Mouse (Mus musculus): ENCODE measurements at regions not wholly inside any gene's neighbourhood (a gene's known extent, or its start where the extent isn't known, plus 50 kb on each side); places are given as distances from the start of the nearest gene placed in this dataset.

- ATAC-seq (ENCODE audit: insufficient number of reproducible peaks, insufficient read depth, low FRiP score, low read depth), result no peak
- Histone ChIP-seq H3K27ac (ENCODE audit: low read length) (no peak overlapping the region), H3K4me3 (ENCODE audit: low read depth, low read length) (no peak overlapping the region), H3K27me3 (ENCODE audit: control insufficient read depth, insufficient read depth, low read length) (no peaks in the 10 kb centered on the region), H3K36me3 (ENCODE audit: control insufficient read depth, insufficient read depth, low read length) (no peaks in the 10 kb centered on the region), H3K9ac (replicated peaks; ENCODE audit: low read depth, low read length) (no peak overlapping the region), H3K9me3 (ENCODE audit: control insufficient read depth, low read depth, low read length) (no peaks in the 10 kb centered on the region), H3K4me2 (replicated peaks; ENCODE audit: low read depth, low read length) (no peak overlapping the region), H3K4me1 (ENCODE audit: control insufficient read depth, insufficient read depth, low read length) (peaks cover 3% of the 10 kb centered on the region; the same call in 1 of the 2 replicates)
- WGBS, result 76% methylated on average over 5 of the region's 5 CpGs
Measured at GRCm38 (mm10) chr11:64832453-64832852, 146.4 kb upstream of the Elac2 start.

GRCm38 (mm10) chr11:64833786-64834185, 145.1 kb upstream of the Elac2 start:
- H3K4me2 ChIP-seq (replicated peaks; ENCODE audit: low read depth, low read length), result no peak overlapping the region
- H3K36me3 ChIP-seq (ENCODE audit: control insufficient read depth, insufficient read depth, low read length), result no peaks in the 10 kb centered on the region
- no peaks in the 10 kb centered on the region for H3K9me3 ChIP-seq (ENCODE audit: control insufficient read depth, low read depth, low read length)
- H3K4me1 ChIP-seq (ENCODE audit: control insufficient read depth, insufficient read depth, low read length), result peaks cover 3% of the 10 kb centered on the region; the same call in 1 of the 2 replicates
- 59% methylated on average over 3 of the region's 3 CpGs for WGBS
- no peak overlapping the region for H3K4me3 ChIP-seq (ENCODE audit: low read depth, low read length)
- H3K27me3 ChIP-seq (ENCODE audit: control insufficient read depth, insufficient read depth, low read length), result no peaks in the 10 kb centered on the region
- H3K9ac ChIP-seq (replicated peaks; ENCODE audit: low read depth, low read length), result no peak overlapping the region
- H3K27ac ChIP-seq (ENCODE audit: low read length), result no peak overlapping the region
- ATAC-seq (ENCODE audit: insufficient number of reproducible peaks, insufficient read depth, low FRiP score, low read depth), result no peak

GRCm38 (mm10) chr11:64836771-64837170, 142.1 kb upstream of the Elac2 start:
- no peak overlapping the region for H3K27ac ChIP-seq (ENCODE audit: low read length)
- 64% methylated on average over 8 of the region's 8 CpGs for WGBS
- H3K9me3 ChIP-seq (ENCODE audit: control insufficient read depth, low read depth, low read length), result no peaks in the 10 kb centered on the region
- ATAC-seq (ENCODE audit: insufficient number of reproducible peaks, insufficient read depth, low FRiP score, low read depth), result no peak
- H3K4me3 ChIP-seq (ENCODE audit: low read depth, low read length), result no peak overlapping the region
- peaks cover 3% of the 10 kb centered on the region; the same call in 1 of the 2 replicates for H3K4me1 ChIP-seq (ENCODE audit: control insufficient read depth, insufficient read depth, low read length)
- H3K4me2 ChIP-seq (replicated peaks; ENCODE audit: low read depth, low read length), result no peak overlapping the region
- no peak overlapping the region for H3K9ac ChIP-seq (replicated peaks; ENCODE audit: low read depth, low read length)
- no peaks in the 10 kb centered on the region for H3K36me3 ChIP-seq (ENCODE audit: control insufficient read depth, insufficient read depth, low read length)
- H3K27me3 ChIP-seq (ENCODE audit: control insufficient read depth, insufficient read depth, low read length), result no peaks in the 10 kb centered on the region

GRCm38 (mm10) chr11:64841092-64841491, 137.7 kb upstream of the Elac2 start:
- H3K4me2 ChIP-seq (replicated peaks; ENCODE audit: low read depth, low read length), result no peak overlapping the region
- no peaks in the 10 kb centered on the region for H3K9me3 ChIP-seq (ENCODE audit: control insufficient read depth, low read depth, low read length)
- H3K4me1 ChIP-seq (ENCODE audit: control insufficient read depth, insufficient read depth, low read length), result 0 out of 2 replicates have a peak, but pooled peaks cover 5% of the 10 kb centered on the region
- no peaks in the 10 kb centered on the region for H3K27me3 ChIP-seq (ENCODE audit: control insufficient read depth, insufficient read depth, low read length)
- no peaks in the 10 kb centered on the region for H3K36me3 ChIP-seq (ENCODE audit: control insufficient read depth, insufficient read depth, low read length)
- H3K4me3 ChIP-seq (ENCODE audit: low read depth, low read length), result no peak overlapping the region
- no peak overlapping the region for H3K9ac ChIP-seq (replicated peaks; ENCODE audit: low read depth, low read length)
- WGBS, result 79% methylated on average over 2 of the region's 2 CpGs
- no peak; the same call in 1 of the 2 replicates for ATAC-seq (ENCODE audit: insufficient number of reproducible peaks, insufficient read depth, low FRiP score, low read depth)
- no peak overlapping the region for H3K27ac ChIP-seq (ENCODE audit: low read length)

- Histone ChIP-seq H3K4me3 (ENCODE audit: low read depth, low read length) (no peak overlapping the region), H3K27ac (ENCODE audit: low read length) (peak overlapping the region; percentile 3; the same call in 1 of the 2 replicates), H3K9ac (replicated peaks; ENCODE audit: low read depth, low read length) (no peak overlapping the region), H3K36me3 (ENCODE audit: control insufficient read depth, insufficient read depth, low read length) (no peaks in the 10 kb centered on the region), H3K4me1 (ENCODE audit: control insufficient read depth, insufficient read depth, low read length) (0 out of 2 replicates have a peak, but pooled peaks cover 5% of the 10 kb centered on the region), H3K4me2 (replicated peaks; ENCODE audit: low read depth, low read length) (peak overlapping the region; percentile 21; the same call in 1 of the 2 replicates), H3K9me3 (ENCODE audit: control insufficient read depth, low read depth, low read length) (no peaks in the 10 kb centered on the region), H3K27me3 (ENCODE audit: control insufficient read depth, insufficient read depth, low read length) (no peaks in the 10 kb centered on the region)
- 17% methylated on average over 18 of the region's 18 CpGs for WGBS
- peak; percentile 84 for ATAC-seq (ENCODE audit: insufficient number of reproducible peaks, insufficient read depth, low FRiP score, low read depth)
Measured at GRCm38 (mm10) chr11:64842775-64843530, 135.9 kb upstream of the Elac2 start.

- no peaks in the 10 kb centered on the region for H3K27me3 ChIP-seq (ENCODE audit: control insufficient read depth, insufficient read depth, low read length)
- H3K4me3 ChIP-seq (ENCODE audit: low read depth, low read length), result no peak overlapping the region
- H3K9ac ChIP-seq (replicated peaks; ENCODE audit: low read depth, low read length), result no peak overlapping the region
- H3K36me3 ChIP-seq (ENCODE audit: control insufficient read depth, insufficient read depth, low read length), result no peaks in the 10 kb centered on the region
- 86% methylated on average over 7 of the region's 7 CpGs for WGBS
- no peak for ATAC-seq (ENCODE audit: insufficient number of reproducible peaks, insufficient read depth, low FRiP score, low read depth)
- 0 out of 2 replicates have a peak, but pooled peaks cover 5% of the 10 kb centered on the region for H3K4me1 ChIP-seq (ENCODE audit: control insufficient read depth, insufficient read depth, low read length)
- no peaks in the 10 kb centered on the region for H3K9me3 ChIP-seq (ENCODE audit: control insufficient read depth, low read depth, low read length)
- H3K4me2 ChIP-seq (replicated peaks; ENCODE audit: low read depth, low read length), result no peak overlapping the region
- H3K27ac ChIP-seq (ENCODE audit: low read length), result no peak overlapping the region
Measured at GRCm38 (mm10) chr11:64846577-64847147, 132.2 kb upstream of the Elac2 start.

- Histone ChIP-seq H3K9me3 (ENCODE audit: control insufficient read depth, low read depth, low read length) (no peaks in the 10 kb centered on the region), H3K27me3 (ENCODE audit: control insufficient read depth, insufficient read depth, low read length) (no peaks in the 10 kb centered on the region), H3K9ac (replicated peaks; ENCODE audit: low read depth, low read length) (no peak overlapping the region), H3K4me2 (replicated peaks; ENCODE audit: low read depth, low read length) (no peak overlapping the region), H3K4me3 (ENCODE audit: low read depth, low read length) (no peak overlapping the region), H3K36me3 (ENCODE audit: control insufficient read depth, insufficient read depth, low read length) (no peaks in the 10 kb centered on the region), H3K27ac (ENCODE audit: low read length) (no peak overlapping the region), H3K4me1 (ENCODE audit: control insufficient read depth, insufficient read depth, low read length) (no peaks in the 10 kb centered on the region)
- no peak for ATAC-seq (ENCODE audit: insufficient number of reproducible peaks, insufficient read depth, low FRiP score, low read depth)
- WGBS, result 29% methylated on average over 3 of the region's 3 CpGs
Measured at GRCm38 (mm10) chr11:64859636-64860035, 119.2 kb upstream of the Elac2 start.

- no peaks in the 10 kb centered on the region for H3K9me3 ChIP-seq (ENCODE audit: control insufficient read depth, low read depth, low read length)
- WGBS, result 26% methylated on average over 8 of the region's 8 CpGs
- no peak overlapping the region for H3K9ac ChIP-seq (replicated peaks; ENCODE audit: low read depth, low read length)
- ATAC-seq (ENCODE audit: insufficient number of reproducible peaks, insufficient read depth, low FRiP score, low read depth), result no peak
- no peak overlapping the region for H3K4me2 ChIP-seq (replicated peaks; ENCODE audit: low read depth, low read length)
- H3K36me3 ChIP-seq (ENCODE audit: control insufficient read depth, insufficient read depth, low read length), result no peaks in the 10 kb centered on the region
- H3K27ac ChIP-seq (ENCODE audit: low read length), result no peak overlapping the region
- no peaks in the 10 kb centered on the region for H3K27me3 ChIP-seq (ENCODE audit: control insufficient read depth, insufficient read depth, low read length)
- H3K4me1 ChIP-seq (ENCODE audit: control insufficient read depth, insufficient read depth, low read length), result no peaks in the 10 kb centered on the region
- no peak overlapping the region for H3K4me3 ChIP-seq (ENCODE audit: low read depth, low read length)
Measured at GRCm38 (mm10) chr11:64880674-64881073, 98.2 kb upstream of the Elac2 start.

All from stomach, embryonic 14.5 days (tissue).